Mouse (Mus musculus): ENCODE measurements around the gene Auts2.

DNA sequence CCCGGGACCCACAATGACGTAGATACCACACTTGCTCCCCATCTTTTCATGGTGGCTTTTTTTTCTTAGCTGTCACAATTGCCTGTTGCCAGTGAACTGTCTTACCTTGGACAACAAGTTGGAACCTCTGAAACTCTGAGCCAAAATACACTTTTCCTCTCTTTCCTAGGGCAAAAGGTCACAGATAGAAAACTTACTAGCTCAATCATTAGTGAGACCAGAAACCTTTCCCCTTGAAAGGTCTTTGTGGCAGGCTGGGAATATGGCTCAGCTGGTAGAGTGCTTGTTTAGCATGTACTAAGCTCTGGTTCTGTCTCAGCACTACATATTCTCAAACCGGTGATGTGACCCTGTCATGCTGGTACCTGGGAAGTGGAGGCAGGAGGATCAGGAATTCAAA, 93.1 kb downstream of the Auts2 start:
- TF ChIP-seq POLR2A (IDR thresholded peaks at IDR 0.05; ENCODE audit: insufficient read depth, low read depth, low read length), result no peak
- no peak for TF ChIP-seq CTCF (IDR thresholded peaks at IDR 0.05)

Data from heart, adult 2 months (tissue).